Mouse (Mus musculus) cerebellum, adult (tissue): Measurements from ENCODE around the gene Serpinb9.
"Not testable (repeated sequence)": the region's sequence is repeated elsewhere in the genome, so short reads cannot be mapped to it uniquely, and the experiment has no call there.

ENCODE experiments used
- ATAC-seq: cut with Nextera tagmentation; 2 replicates; pipeline ENCODE4 v1.9.2; 2017; ENCODE audit warnings: mild to moderate bottlenecking, moderate library complexity, mixed read lengths; ENCODE audit not compliant: insufficient number of reproducible peaks, low FRiP score, low TSS enrichment

The Serpinb9 gene

GRCm38 (mm10) chr13:33002950-33003349 is at the start of gene Serpinb9:
Gene Serpinb9 (plus strand): TSS chr13:33003250.
- ATAC-seq = no peak

- ATAC-seq = no peak
These were observed 46.5 kb upstream of the Serpinb9 start for GRCm38 (mm10) chr13:32956537-32956936.

GRCm38 (mm10) chr13:32957917-32958316 is 45.1 kb upstream of the Serpinb9 start:
- ATAC-seq = no peak

- ATAC-seq = not testable (repeated sequence)
These were observed 44.5 kb upstream of the Serpinb9 start for GRCm38 (mm10) chr13:32958521-32958920.

- no peak for ATAC-seq
These were observed 38.9 kb upstream of the Serpinb9 start for GRCm38 (mm10) chr13:32963990-32964753.

- 0 out of 2 replicates have a peak, but pooled peaks have one; percentile 31 for ATAC-seq
These were observed 37.9 kb upstream of the Serpinb9 start, which contains the start of gene Serpinb6b for GRCm38 (mm10) chr13:32964989-32965811. Gene Serpinb6b (plus strand): TSS chr13:32965209.

- ATAC-seq = no peak
These were observed 36.9 kb upstream of the Serpinb9 start for GRCm38 (mm10) chr13:32966116-32966515.

GRCm38 (mm10) chr13:32967233-32967632 is 35.8 kb upstream of the Serpinb9 start:
- ATAC-seq = no peak

GRCm38 (mm10) chr13:32968353-32968984 is 34.6 kb upstream of the Serpinb9 start:
- no peak for ATAC-seq

- ATAC-seq = no peak
These were observed 33.9 kb upstream of the Serpinb9 start for GRCm38 (mm10) chr13:32968996-32969640.

GRCm38 (mm10) chr13:32969641-32970040 is 33.4 kb upstream of the Serpinb9 start:
- ATAC-seq = no peak

GRCm38 (mm10) chr13:32970776-32971175 is 32.3 kb upstream of the Serpinb9 start:
- ATAC-seq = no peak

GRCm38 (mm10) chr13:32974268-32974667 is 28.8 kb upstream of the Serpinb9 start:
- ATAC-seq = no peak

- no peak for ATAC-seq
These were observed 28.1 kb upstream of the Serpinb9 start for GRCm38 (mm10) chr13:32974889-32975460.

- ATAC-seq = no peak
These were observed 27.3 kb upstream of the Serpinb9 start for GRCm38 (mm10) chr13:32975710-32976109.

- no peak for ATAC-seq
These were observed 20.5 kb upstream of the Serpinb9 start for GRCm38 (mm10) chr13:32982556-32983042.

- ATAC-seq = no peak
These were observed 16.8 kb upstream of the Serpinb9 start for GRCm38 (mm10) chr13:32986256-32986655.

GRCm38 (mm10) chr13:32993152-32993893 is 9.7 kb upstream of the Serpinb9 start:
- no peak for ATAC-seq

GRCm38 (mm10) chr13:32993894-32994242 is 9.2 kb upstream of the Serpinb9 start:
- no peak for ATAC-seq
